Mouse (Mus musculus) embryo, embryonic 11 days (tissue): ENCODE measurements around the gene Ropn1.
"Not testable (repeated sequence)": the region's sequence is repeated elsewhere in the genome, so short reads cannot be mapped to it uniquely, and the experiment has no call there.

ENCODE experiments used
- DNase-seq: peaks from one replicate; pipeline ENCODE4 v3.0.0-alpha.2; 2015

Ropn1 gene

GRCm38 (mm10) chr16:34691156-34691555 lies 41.4 kb downstream of the Ropn1 start:
- peak; percentile 39 for DNase-seq

DNA sequence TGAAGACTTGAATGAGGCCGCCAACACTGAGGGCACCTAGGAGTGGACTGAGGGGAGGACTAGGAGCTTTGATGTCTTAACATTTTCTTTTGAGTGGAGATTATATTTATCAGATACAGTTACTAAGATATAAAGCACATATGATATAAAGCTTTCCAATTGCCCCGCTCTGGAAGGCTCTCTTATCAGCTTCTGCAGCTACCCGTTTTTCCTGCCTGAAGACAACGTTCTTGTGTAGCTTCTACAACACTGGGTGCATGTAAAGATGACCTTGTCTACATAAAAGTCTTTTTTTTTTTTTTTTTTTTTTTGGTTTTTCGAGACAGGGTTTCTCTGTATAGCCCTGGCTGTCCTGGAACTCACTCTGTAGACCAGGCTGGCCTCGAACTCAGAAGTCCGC lies 44.8 kb downstream of the Ropn1 start:
- no peak for DNase-seq

DNA sequence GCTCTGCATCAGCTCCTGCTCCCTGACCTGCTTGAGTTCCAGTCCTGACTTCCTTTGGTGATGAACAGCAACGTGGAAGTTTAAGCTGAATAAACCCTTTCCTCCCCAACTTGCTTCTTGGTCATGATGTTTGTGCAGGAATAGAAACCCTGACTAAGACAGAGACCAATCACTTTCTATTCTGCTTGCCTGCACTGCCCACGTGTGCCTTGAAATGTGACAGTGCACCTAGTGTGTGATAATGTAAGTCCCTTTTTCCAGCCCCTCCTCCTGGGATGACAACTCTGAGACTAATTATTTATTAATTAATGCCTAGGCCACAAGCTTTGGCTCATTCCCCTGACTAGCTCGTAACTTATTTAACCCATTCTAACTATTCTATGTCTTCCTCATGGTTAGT lies 49.0 kb downstream of the Ropn1 start:
- DNase-seq: not testable (repeated sequence)

DNA sequence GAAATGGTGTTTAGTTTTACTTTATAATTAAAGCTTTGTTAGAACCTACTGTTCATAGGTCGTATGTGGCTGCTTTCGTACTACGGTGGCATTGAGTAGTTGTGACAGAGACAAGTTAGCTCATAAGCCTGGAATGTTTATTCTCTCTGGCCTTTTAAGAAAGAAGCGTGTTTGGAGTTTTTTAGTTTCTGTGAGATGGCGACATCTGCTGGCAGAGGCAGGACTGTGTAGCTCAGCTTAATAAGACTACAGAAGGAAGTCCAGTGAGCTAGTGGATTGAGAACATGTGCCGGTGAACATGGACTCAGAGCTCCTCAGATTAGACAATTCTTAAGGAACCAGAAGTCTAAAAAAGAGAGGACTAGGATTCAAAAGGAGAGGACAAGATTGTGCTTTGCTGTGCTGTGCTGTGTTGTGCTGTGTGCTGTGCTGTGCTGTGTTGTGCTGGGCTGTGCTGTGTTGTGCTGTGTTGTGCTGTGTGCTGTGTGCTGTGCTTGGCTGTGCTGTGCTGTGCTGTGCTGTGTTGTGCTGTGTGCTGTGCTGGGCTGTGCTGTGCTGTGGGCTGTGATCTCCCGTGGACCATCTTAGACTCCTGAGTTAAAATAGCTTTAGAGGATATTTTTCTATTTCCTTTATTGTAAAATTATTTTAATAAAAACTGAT lies 50.6 kb downstream of the Ropn1 start:
- peak; percentile 83 for DNase-seq

DNA sequence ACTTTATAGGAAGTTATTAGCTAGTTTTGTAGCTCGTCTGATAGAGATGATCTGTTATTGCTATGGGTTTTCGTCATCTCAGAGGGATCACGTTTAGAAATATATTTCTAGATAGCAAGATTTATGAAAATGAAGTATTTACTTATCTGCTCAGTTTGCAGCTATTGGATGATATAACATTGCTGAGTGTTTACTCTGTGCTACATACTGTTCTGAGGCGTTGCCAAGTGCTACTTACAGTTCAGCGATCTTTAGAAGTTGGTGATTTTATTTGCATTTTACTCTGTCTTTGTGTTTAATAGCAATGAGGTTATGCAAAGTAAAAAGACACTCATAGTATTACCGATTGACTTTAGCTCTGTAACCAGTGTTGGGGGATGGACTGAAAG lies 51.1 kb downstream of the Ropn1 start:
- DNase-seq: no peak

GRCm38 (mm10) chr16:34706019-34706418 lies 56.3 kb downstream of the Ropn1 start:
- DNase-seq: no peak

GRCm38 (mm10) chr16:34706487-34706946 lies 56.8 kb downstream of the Ropn1 start:
- no peak for DNase-seq

DNA sequence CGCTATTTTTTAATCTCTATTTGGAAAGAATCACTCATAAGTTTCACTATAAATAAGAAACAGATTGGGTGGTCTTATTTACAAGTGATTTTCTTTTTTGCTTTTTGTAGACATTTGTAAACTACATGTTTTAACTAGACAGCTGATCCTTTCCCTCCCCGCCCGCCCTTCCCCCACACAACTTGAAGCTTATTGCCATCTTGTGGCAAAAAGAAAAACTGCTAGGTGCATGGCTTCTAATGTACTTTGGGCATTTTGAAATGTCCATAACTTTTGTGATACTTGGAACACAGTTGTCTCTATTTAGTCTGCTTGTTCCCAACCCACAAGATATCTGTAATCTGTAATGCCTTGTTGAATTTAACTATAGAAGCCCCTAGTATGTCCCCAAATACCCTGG lies 61.8 kb downstream of the Ropn1 start:
- peak; percentile 41 for DNase-seq

- DNase-seq: no peak
These were observed 75.4 kb downstream of the Ropn1 start for GRCm38 (mm10) chr16:34725156-34725555.
